Mouse (Mus musculus) liver, postnatal 0 days (tissue): ENCODE measurements around the gene Dlx4.

Experiments used
- CTCF ChIP-seq: sonication (generic); IDR thresholded peaks from 2 replicates; pipeline ENCODE4 v1.5.1; 2016; ENCODE audit warnings: antibody characterized with exemption, low read depth
- EP300 ChIP-seq: IDR thresholded peaks from 2 replicates; pipeline ENCODE4 v1.6.1; 2016; ENCODE audit warnings: antibody characterized with exemption, low read depth, mild to moderate bottlenecking

DNA sequence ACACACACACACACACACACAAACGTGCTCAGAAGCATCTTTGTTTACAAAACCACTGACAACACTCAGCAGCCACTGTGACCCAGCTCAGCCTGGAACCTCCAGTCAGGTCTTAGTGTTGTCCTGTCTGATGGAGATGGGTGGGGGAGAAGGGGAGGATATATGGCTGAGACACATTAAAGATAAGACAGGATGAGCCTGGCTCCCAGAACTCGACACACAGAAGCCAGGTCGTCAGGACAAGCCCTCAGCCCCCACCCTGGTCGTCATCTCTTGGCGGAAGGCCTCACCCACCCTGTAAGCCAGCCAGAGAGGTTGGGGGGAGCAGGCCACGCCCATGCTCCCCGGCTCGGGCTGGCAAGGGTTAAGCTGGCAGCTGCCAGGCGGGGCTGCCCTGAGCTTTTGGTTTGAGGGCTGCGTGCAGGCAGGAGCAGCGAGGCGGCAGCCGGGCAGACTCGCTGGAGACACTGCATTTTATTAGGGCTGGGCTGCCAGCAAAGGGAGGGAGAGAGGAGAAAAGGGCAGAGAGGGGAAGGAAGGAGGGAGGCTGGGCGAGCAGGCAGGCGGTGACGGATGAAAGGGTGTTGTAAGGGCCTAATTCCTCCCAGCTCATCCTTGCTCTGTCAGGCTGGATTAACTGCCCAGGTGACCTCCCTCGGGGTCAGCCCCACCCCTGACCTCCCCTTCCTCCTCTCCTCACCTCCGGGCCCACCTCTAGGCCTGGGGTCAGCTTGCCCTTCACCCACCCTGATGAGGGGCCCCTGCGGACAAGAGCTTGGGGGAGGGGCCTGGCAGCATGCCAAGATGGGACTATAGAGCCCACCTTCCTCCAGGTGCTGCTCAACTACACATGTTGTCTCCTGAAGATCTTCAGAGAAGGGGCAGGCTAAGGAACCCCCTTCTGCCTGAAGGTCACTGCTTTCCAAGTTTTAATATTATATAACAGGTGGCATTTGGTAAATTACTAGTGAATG lies 19.5 kb downstream of the Dlx4 start:
- TF ChIP-seq CTCF (no peak), EP300 (no peak)
